Comparison of ENCODE assay signal across 8 mouse cellular contexts in genomic region chr4:149103875-149104561, GRCm38 (mm10). TPM values are rescaled to one million over a fixed set of nuclear protein-coding genes. Genes with fewer than 3 reads are reported as not detected.
DNase-seq lines count a peak whose midpoint lies in the region; ATAC-seq and TF ChIP-seq lines count a peak whose summit lies in the region.

Dffa (plus strand) TSS chr4:149104146.

- H3K27me3 ChIP-seq in hindbrain, postnatal 0 days (ENCODE audit: insufficient read depth, low read length) = no peaks in the 10 kb centered on the region

- WGBS in hindbrain, postnatal 0 days = 1% methylated on average over 35 of the region's 35 CpGs

- H3K27ac ChIP-seq in gastrocnemius, adult 2 months = peak within 1 kb of the TSS; percentile 91
- peak within 1 kb of the TSS; percentile 32; the same call in 1 of the 2 replicates for H3K27ac ChIP-seq in hindbrain, postnatal 0 days
- peak within 1 kb of the TSS; percentile 58 for H3K27ac ChIP-seq in left cerebral cortex, adult 2 months

- peaks cover 15% of the 10 kb centered on the region; the same call in 1 of the 2 replicates for H3K36me3 ChIP-seq in hindbrain, postnatal 0 days (ENCODE audit: insufficient read depth, low read length)

- peak within 1 kb of the TSS; percentile 73 for H3K9ac ChIP-seq in hindbrain, postnatal 0 days (replicated peaks; ENCODE audit: low read length)

- DNase-seq in WW6 (ENCODE audit: low read depth, low spot score) = peak; percentile 68
- peak; percentile 82 to 90 for DNase-seq in cerebellum, postnatal 4 days (ENCODE audit: low spot score in 2 of 2)
- peak; percentile 93 for DNase-seq in gastrocnemius, adult 2 months
- DNase-seq in hindbrain, postnatal 0 days (ENCODE audit: low spot score) = peak; percentile 97
- peak; percentile 90 to 92 for DNase-seq in left cerebral cortex, adult 2 months (ENCODE audit: extremely low spot score in 1 of 2, low spot score in 2 of 2)
- peak; percentile 95 to 98 for DNase-seq in right cerebral cortex, adult 2 months (ENCODE audit: low spot score in 2 of 2)
- peak; percentile 92 for DNase-seq in urinary bladder, postnatal 14 days (ENCODE audit: low spot score)

- intact Hi-C loops in gastrocnemius, adult 2 months (cut with DNase I) = no loop called here
- intact Hi-C loops in left cerebral cortex, adult 2 months (cut with DNase I) = no loop called here

- H3K4me3 ChIP-seq in gastrocnemius, adult 2 months = peak within 1 kb of the TSS; percentile 89
- peak within 1 kb of the TSS; percentile 72 for H3K4me3 ChIP-seq in hindbrain, postnatal 0 days (ENCODE audit: low read length)
- H3K4me3 ChIP-seq in left cerebral cortex, adult 2 months = peak within 1 kb of the TSS; percentile 78

- TF ChIP-seq CTCF in gastrocnemius, adult 2 months (IDR thresholded peaks at IDR 0.05) = peak; percentile 19; the same call in 1 of the 2 replicates
- 0 out of 2 replicates have a peak, but pooled peaks have one; percentile 8 for TF ChIP-seq CTCF in hindbrain, postnatal 0 days (IDR thresholded peaks at IDR 0.05; ENCODE audit: low read depth)
- TF ChIP-seq CTCF in left cerebral cortex, adult 2 months (IDR thresholded peaks at IDR 0.05) = peak; percentile 44

- H3K4me2 ChIP-seq in hindbrain, postnatal 0 days (ENCODE audit: low read depth, low read length) = peak within 1 kb of the TSS; percentile 76

- no peaks in the 10 kb centered on the region for H3K9me3 ChIP-seq in hindbrain, postnatal 0 days (ENCODE audit: low read length)

- H3K4me1 ChIP-seq in hindbrain, postnatal 0 days (ENCODE audit: insufficient read depth, low read length) = peaks cover 6% of the 10 kb centered on the region; the same call in 1 of the 2 replicates

- peak; percentile 91 for ATAC-seq in hindbrain, postnatal 0 days
- ATAC-seq in megakaryocyte, adult 5-6 weeks (ENCODE audit: poor library complexity, severe bottlenecking) = peak; percentile 94

RNA-seq across cellular contexts. Expression of gene Dffa, which starts in this region (rescaled TPM):
- 10 to 100 TPM; 60.4 to 90.0 TPM for total RNA-seq in gastrocnemius, adult 2 months (2021)
- 11.4 and 16.6 TPM in 2 replicates for total RNA-seq in hindbrain, postnatal 0 days (2014; rRNA removed)
- 22.9 and 26.9 TPM in 2 replicates for polyA plus RNA-seq in hindbrain, postnatal 0 days (2015; fragmentation: Nextera tagmentation; extraction: Ambion mirVana)
- 10 to 100 TPM; 62.2 to 69.7 TPM for total RNA-seq in left cerebral cortex, adult 2 months (2021)
- 11.5 and 14.6 TPM in 2 replicates for total RNA-seq in megakaryocyte, adult 5-6 weeks (2015)
- 14.8 and 16.7 TPM in 2 replicates for total RNA-seq in megakaryocyte, adult 5-6 weeks (2017)

Comparison
In these comparisons a context has a peak if more than half of its experiments do, and no peak if none do; other contexts are left out.
1. Peak in every context shown above with its lines: DNase-seq, ATAC-seq, H3K4me3 ChIP-seq and H3K27ac ChIP-seq.
2. H3K27ac ChIP-seq: peak in every context shown above with its lines; median percentile 91 in gastrocnemius, adult 2 months; 58 in left cerebral cortex, adult 2 months; 32 in hindbrain, postnatal 0 days.